Mouse (Mus musculus): Measurements from ENCODE around the gene Slc23a4. TPM values are rescaled to one million over a fixed set of nuclear protein-coding genes. Genes with fewer than 3 reads are reported as not detected.

Gene Slc23a4
- total and polyA plus RNA-seq, 3 experiments, result 0.05 to 0.44 TPM; not detected in 1

DNA sequence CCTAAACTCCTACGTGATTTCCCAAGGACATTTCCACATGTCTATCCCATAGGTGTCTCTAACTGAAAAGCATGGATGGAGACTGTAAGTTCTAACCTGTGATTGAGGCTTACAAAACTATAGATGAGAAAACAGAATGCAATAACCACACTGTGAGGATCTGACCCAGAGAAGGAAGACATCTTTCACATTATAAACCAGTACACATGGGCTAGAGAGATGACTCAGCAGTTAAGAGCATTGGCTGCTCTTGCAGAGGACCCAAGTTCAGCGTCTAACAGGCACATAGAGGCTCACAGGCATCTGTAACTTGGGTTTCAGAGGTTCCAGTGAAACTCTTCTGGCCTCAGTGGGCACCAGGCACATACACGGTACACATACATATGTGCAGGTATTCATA, 73.7 kb downstream of the Slc23a4 start:
- TF ChIP-seq CTCF (IDR thresholded peaks at IDR 0.05; ENCODE audit: low read depth, low read length), result no peak
- no peak for TF ChIP-seq GATA2 (IDR thresholded peaks at IDR 0.05; ENCODE audit: borderline replicate concordance, low read depth, low read length)
- TF ChIP-seq GATA1 (IDR thresholded peaks at IDR 0.05; ENCODE audit: borderline replicate concordance, low read length), result no peak
- TF ChIP-seq TAL1 (conservative IDR thresholded peaks at IDR 0.05; ENCODE audit: low read depth, low read length), result no peak
- no peak for TF ChIP-seq POLR2AphosphoS5 (IDR thresholded peaks at IDR 0.05; ENCODE audit: insufficient replicate concordance, low read depth, low read length)
- H3K4me1 ChIP-seq (ENCODE audit: insufficient read depth, low read depth, low read length), result peaks cover 19% of the 10 kb centered on the region
- DNase-seq (ENCODE audit: low spot score) (no peak), ATAC-seq (ENCODE audit: extremely low read depth, insufficient number of reproducible peaks, low FRiP score, poor library complexity, severe bottlenecking) (no peak)
- H3K36me3 ChIP-seq (replicated peaks), result no peaks in the 10 kb centered on the region
- H3K27me3 ChIP-seq (ENCODE audit: insufficient read depth, low read length), result peaks cover 14% of the 10 kb centered on the region
- no peak overlapping the region for H3K4me3 ChIP-seq (ENCODE audit: low read depth, low read length)
- no peaks in the 10 kb centered on the region for H3K9me3 ChIP-seq (replicated peaks)

- peaks cover 24% of the 10 kb centered on the region for H3K4me1 ChIP-seq (ENCODE audit: insufficient read depth, low read depth, low read length)
- DNase-seq (ENCODE audit: low spot score) (no peak), ATAC-seq (ENCODE audit: extremely low read depth, insufficient number of reproducible peaks, low FRiP score, poor library complexity, severe bottlenecking) (no peak)
- H3K27me3 ChIP-seq (ENCODE audit: insufficient read depth, low read length), result peaks cover 6% of the 10 kb centered on the region; the same call in 1 of the 2 replicates
- no peaks in the 10 kb centered on the region for H3K9me3 ChIP-seq (replicated peaks)
- no peak overlapping the region for H3K4me3 ChIP-seq (ENCODE audit: low read depth, low read length)
- TF ChIP-seq GATA1 (IDR thresholded peaks at IDR 0.05; ENCODE audit: borderline replicate concordance, low read length), result no peak
- TF ChIP-seq TAL1 (conservative IDR thresholded peaks at IDR 0.05; ENCODE audit: low read depth, low read length), result no peak
- TF ChIP-seq GATA2 (IDR thresholded peaks at IDR 0.05; ENCODE audit: borderline replicate concordance, low read depth, low read length), result no peak
- no peak for TF ChIP-seq POLR2AphosphoS5 (IDR thresholded peaks at IDR 0.05; ENCODE audit: insufficient replicate concordance, low read depth, low read length)
- no peak for TF ChIP-seq CTCF (IDR thresholded peaks at IDR 0.05; ENCODE audit: low read depth, low read length)
- H3K36me3 ChIP-seq (replicated peaks), result peaks cover 9% of the 10 kb centered on the region
Measured at GRCm38 (mm10) chr6:34913341-34914040, 74.7 kb downstream of the Slc23a4 start.

GRCm38 (mm10) chr6:34910371-34911219, 77.6 kb downstream of the Slc23a4 start, which contains the start of gene Wdr91:
Wdr91 (minus strand) TSS chr6:34910876.
- TF ChIP-seq GATA1 (IDR thresholded peaks at IDR 0.05; ENCODE audit: borderline replicate concordance, low read length) (no peak), TAL1 (conservative IDR thresholded peaks at IDR 0.05; ENCODE audit: low read depth, low read length) (no peak), CTCF (IDR thresholded peaks at IDR 0.05; ENCODE audit: low read depth, low read length) (no peak), POLR2AphosphoS5 (IDR thresholded peaks at IDR 0.05; ENCODE audit: insufficient replicate concordance, low read depth, low read length) (no peak), GATA2 (IDR thresholded peaks at IDR 0.05; ENCODE audit: borderline replicate concordance, low read depth, low read length) (no peak)
- Histone ChIP-seq H3K4me3 (ENCODE audit: low read depth, low read length) (peak within 1 kb of the TSS; percentile 86), H3K36me3 (replicated peaks) (peaks cover 37% of the 10 kb centered on the region), H3K27me3 (ENCODE audit: insufficient read depth, low read length) (no peaks in the 10 kb centered on the region), H3K9me3 (replicated peaks) (no peaks in the 10 kb centered on the region), H3K4me1 (ENCODE audit: insufficient read depth, low read depth, low read length) (peaks cover 38% of the 10 kb centered on the region)
- DNase-seq (ENCODE audit: low spot score) (peak; percentile 94), ATAC-seq (ENCODE audit: extremely low read depth, insufficient number of reproducible peaks, low FRiP score, poor library complexity, severe bottlenecking) (peak; percentile 71)

DNA sequence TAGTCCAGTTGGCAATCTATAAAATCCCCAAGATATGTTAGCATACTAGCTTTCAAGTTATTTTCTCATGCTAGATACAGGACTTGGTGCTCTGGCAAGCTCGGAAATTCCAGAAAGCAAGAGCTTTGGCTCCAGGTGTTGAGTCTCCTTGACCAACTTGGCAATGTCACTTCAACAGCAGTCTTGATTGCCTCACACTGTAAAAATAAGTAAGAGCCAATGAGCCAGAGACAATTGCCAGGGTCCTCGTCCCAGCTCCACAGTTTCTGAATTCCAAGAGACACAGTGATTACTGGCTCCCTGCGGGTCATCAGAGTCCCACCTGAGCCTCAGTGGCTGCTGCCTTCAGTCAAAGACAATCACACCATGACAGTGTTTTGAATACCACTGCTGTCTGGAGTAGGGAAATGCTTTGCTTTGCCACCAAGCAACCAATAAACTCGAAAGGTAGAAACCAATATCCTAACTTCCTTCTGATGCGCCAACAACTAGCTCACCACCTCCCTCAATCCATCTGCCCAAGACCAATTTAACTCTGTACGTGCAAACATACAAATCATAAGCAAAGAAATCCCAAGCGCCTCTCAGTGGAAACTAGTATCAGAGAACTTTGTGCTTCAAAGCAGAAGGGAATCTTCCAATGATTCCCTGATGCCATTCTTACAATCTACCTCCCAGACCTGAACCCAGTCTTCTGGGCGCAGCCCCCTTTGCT, 78.4 kb downstream of the Slc23a4 start:
- no peak for ATAC-seq (ENCODE audit: extremely low read depth, insufficient number of reproducible peaks, low FRiP score, poor library complexity, severe bottlenecking)

DNA sequence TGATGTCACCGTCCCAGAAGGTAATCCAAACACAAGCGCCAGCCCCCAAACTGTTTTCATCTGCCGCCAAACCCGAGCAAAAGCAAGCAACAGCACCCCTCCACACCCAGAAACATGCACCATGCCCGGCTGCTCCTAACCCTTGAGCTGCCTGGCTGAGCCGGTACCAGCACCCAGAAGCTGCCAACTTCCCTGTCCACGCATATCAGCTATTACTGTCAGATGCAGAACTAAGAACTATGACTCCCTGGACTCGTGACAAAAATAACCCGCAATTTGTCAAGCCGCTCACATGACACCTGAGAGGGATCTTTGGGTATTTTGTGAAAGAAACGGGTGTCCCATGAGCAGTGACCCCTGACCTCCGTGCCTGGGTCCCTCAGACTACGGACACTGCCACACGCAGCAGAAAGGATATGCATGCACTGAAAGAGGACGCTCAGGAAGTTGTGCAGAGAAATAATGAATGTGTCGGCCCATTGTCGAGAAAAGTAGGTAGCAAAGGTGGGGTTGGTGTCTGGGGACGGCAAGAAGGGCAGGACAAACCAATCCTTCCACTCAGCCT, 80.4 kb downstream of the Slc23a4 start:
- DNase-seq (ENCODE audit: low spot score), result no peak
- Histone ChIP-seq H3K27me3 (ENCODE audit: insufficient read depth, low read length) (no peaks in the 10 kb centered on the region), H3K9me3 (replicated peaks) (no peaks in the 10 kb centered on the region), H3K36me3 (replicated peaks) (peaks cover 65% of the 10 kb centered on the region), H3K4me1 (ENCODE audit: insufficient read depth, low read depth, low read length) (peaks cover 46% of the 10 kb centered on the region), H3K4me3 (ENCODE audit: low read depth, low read length) (no peak overlapping the region)
- TF ChIP-seq TAL1 (conservative IDR thresholded peaks at IDR 0.05; ENCODE audit: low read depth, low read length) (no peak), CTCF (IDR thresholded peaks at IDR 0.05; ENCODE audit: low read depth, low read length) (no peak), POLR2AphosphoS5 (IDR thresholded peaks at IDR 0.05; ENCODE audit: insufficient replicate concordance, low read depth, low read length) (no peak), GATA1 (IDR thresholded peaks at IDR 0.05; ENCODE audit: borderline replicate concordance, low read length) (no peak), GATA2 (IDR thresholded peaks at IDR 0.05; ENCODE audit: borderline replicate concordance, low read depth, low read length) (no peak)
- ATAC-seq (ENCODE audit: extremely low read depth, insufficient number of reproducible peaks, low FRiP score, poor library complexity, severe bottlenecking), result no peak

More for the DNA sequence above, 78.4 kb downstream of the Slc23a4 start:
- Histone ChIP-seq H3K4me3 (ENCODE audit: low read depth, low read length) (peak overlapping the region; percentile 86), H3K9me3 (replicated peaks) (no peaks in the 10 kb centered on the region), H3K4me1 (ENCODE audit: insufficient read depth, low read depth, low read length) (peaks cover 38% of the 10 kb centered on the region), H3K27me3 (ENCODE audit: insufficient read depth, low read length) (no peaks in the 10 kb centered on the region), H3K36me3 (replicated peaks) (peaks cover 45% of the 10 kb centered on the region)
- no peak for DNase-seq (ENCODE audit: low spot score)
- TF ChIP-seq GATA1 (IDR thresholded peaks at IDR 0.05; ENCODE audit: borderline replicate concordance, low read length) (no peak), TAL1 (conservative IDR thresholded peaks at IDR 0.05; ENCODE audit: low read depth, low read length) (no peak), CTCF (IDR thresholded peaks at IDR 0.05; ENCODE audit: low read depth, low read length) (no peak), POLR2AphosphoS5 (IDR thresholded peaks at IDR 0.05; ENCODE audit: insufficient replicate concordance, low read depth, low read length) (no peak), GATA2 (IDR thresholded peaks at IDR 0.05; ENCODE audit: borderline replicate concordance, low read depth, low read length) (no peak)
